In genomic region chr5:105710473-105710872, GRCm38 (mm10) we compare ENCODE assay signal across 13 mouse cellular contexts.
"Had no signal": no experiment of that assay in that cellular context is flagged by ENCODE, and none has a peak within 500 bp of the region (broad histone marks: within the 10 kb centered on the region; RNA-seq: fewer than 3 reads in every experiment).

No protein-coding gene starts in this region.

- H3K4me3 ChIP-seq: kidney, embryonic 15.5 days; limb, embryonic 13.5 days; midbrain, embryonic 12.5 days; myocyte had no signal

- H3K27ac ChIP-seq: kidney, embryonic 15.5 days; limb, embryonic 13.5 days; liver, embryonic 14.5 days; midbrain, embryonic 12.5 days had no signal

- DNase-seq: kidney, adult 18-20 months; kidney, postnatal 14 days; left cerebral cortex, postnatal 4 days; lung, embryonic 14.5 days; lung, postnatal 10 days; lung, postnatal 4 days; right cerebral cortex, postnatal 25 days; thymus, postnatal 36 days had no signal

- H3K9ac ChIP-seq: kidney, embryonic 15.5 days; limb, embryonic 13.5 days; liver, embryonic 14.5 days; lung, embryonic 14.5 days; midbrain, embryonic 12.5 days had no signal

- H3K9me3 ChIP-seq: kidney, embryonic 15.5 days; limb, embryonic 13.5 days; midbrain, embryonic 12.5 days had no signal

- H3K4me2 ChIP-seq: kidney, embryonic 15.5 days; limb, embryonic 13.5 days; lung, embryonic 14.5 days; midbrain, embryonic 12.5 days had no signal

- H3K27me3 ChIP-seq: kidney, embryonic 15.5 days; limb, embryonic 13.5 days; midbrain, embryonic 12.5 days had no signal

- H3K36me3 ChIP-seq: kidney, embryonic 15.5 days; limb, embryonic 13.5 days had no signal
